Mouse (Mus musculus): ENCODE results near the gene Exph5. TPM values are rescaled to one million over a fixed set of nuclear protein-coding genes. Genes with fewer than 3 reads are reported as not detected.
A peak's percentile ranks its signal among the peaks of the same experiment; 100 is the strongest.

The Exph5 gene
- total RNA-seq, 2 experiments from 2014 or later: 3.1 to 3.3 TPM

DNA sequence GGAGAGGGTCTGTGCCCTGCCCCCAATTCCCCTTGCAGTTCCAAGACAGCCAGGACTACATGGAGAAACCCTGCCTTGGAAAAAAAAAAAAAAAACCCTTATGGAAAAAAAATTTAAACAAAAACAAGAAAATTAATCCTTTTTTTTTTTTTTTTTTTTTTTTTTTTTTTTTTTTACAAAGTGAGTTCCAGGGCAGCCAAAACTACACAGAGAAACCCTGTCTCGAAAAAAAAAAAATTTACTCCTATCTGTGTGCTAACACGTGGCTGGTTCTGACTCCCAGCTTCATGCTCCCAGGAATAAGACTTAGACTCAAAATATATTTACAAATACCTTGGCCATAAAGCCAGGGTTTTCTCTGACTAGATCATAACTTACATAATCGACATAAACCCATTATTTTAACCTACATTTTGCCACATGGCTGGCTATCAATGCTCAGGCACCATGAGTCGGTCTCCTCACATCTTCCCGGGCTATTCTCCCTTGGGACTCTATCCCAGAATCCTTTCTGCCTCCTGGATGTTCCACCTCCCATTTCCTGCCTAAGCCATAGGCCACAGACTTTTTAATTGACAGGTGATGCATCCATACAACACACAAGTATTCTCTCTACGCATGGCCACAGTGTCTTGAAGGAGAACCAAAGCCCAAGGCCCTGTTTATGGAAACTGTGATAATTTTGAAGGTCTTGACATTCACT is 102.7 kb downstream of the Exph5 start:
- no peak for DNase-seq (ENCODE audit: low spot score in 2 of 2)

DNA sequence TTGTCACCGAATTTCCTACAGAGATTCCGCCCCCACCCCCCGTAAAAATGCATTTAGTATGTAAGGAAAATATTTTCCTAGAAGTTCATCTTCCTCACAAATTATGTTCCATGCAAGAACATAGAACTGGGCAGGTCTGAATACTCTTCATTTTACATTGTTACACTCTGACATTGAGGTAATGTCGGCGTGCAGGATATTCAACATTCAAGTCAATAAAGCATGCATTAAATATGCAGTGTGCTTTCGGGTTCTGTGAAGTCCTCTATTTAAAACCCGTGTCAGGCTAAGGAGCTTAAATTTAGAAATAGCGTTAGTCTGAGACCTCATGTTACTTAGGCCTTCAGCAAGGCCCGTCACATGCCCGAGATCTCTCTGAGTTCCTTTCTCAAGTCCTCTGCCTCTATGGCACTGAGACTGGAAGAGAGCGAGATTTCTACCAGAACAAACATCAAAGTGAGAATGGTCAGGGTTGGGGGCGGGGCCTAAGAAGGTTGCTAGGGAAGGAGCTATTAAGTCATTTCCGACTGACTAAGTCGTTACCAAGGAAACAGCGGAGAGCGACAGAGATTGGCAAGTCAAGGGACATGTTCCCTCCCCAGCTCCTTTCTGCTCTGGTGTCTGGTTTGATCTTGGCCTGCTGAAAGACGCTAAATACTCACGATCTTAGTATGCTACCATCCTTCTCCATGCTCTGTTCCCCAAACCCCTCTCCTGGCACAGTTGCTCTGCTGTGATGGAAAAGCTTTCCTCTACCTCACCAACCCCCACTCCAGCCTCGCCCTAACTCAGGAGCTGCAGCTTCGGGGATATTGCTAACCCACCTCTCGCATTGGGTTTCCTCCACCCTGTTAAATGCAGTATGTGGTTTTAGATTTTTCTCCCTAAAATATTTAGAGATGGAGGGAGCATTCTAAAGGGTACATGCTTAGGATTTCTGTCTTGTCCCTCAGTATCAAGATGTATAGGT is 103.6 kb downstream of the Exph5 start:
- peak; percentile 55 to 72 for DNase-seq (ENCODE audit: low spot score in 2 of 2)

DNA sequence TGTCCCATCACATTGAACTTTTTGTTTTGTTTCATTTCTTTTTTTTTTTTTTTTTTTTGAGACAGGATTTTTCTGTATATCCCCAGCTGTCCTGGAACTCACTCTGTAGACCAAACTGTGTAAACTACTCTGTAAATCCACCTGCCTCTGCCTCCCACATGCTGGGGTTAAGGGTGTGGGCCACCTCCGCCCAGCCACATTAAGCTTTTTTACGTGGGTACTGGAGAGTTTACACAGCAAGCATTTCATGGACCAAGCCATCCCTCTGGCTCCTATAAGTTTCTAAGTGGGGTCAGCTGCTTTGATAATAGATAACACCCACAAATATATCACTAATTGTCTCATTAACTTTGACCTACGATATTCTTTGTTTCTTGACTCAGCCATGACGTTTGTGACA is 107.1 kb downstream of the Exph5 start:
- no peak for DNase-seq (ENCODE audit: low spot score in 2 of 2)

DNA sequence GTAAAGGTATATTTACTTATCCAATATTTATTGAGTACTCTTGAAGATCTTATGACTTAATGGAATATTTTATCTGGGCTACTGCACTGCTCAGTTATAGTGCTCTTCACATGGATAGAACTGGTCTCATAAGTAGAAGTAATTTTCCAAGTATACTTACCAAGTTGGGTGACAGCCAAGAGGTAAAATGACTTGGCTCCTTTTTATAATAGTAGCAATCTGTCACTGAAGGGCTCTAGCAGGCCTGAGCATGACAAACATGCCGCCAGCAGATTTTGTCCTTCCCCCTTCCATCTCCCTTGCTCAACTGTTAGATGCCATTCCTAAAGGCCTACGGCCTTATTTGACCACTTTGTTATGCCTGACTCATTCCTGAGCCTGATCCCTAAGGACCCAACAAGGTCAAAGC is 107.5 kb downstream of the Exph5 start:
- no peak for DNase-seq (ENCODE audit: low spot score in 2 of 2)

DNA sequence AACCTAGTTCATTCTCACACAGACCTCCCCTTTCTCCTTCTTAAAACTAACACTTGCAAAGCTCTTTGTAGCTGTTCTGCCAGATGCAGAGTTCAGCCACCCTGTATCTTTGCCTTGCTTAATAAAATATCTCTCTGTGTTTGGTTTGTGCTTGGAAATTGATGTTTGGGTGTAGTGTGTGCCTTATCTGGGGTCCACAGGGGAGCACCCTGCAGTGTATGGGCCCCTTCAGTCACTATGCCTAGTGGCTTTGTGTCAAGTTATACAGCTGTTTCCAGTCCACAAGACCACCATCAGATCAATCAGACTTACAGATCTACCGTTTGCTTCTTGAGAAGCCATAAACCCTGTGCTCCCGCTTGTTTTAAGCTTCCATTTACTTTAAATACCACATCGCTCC is 108.0 kb downstream of the Exph5 start:
- no peak for DNase-seq (ENCODE audit: low spot score in 2 of 2)

DNA sequence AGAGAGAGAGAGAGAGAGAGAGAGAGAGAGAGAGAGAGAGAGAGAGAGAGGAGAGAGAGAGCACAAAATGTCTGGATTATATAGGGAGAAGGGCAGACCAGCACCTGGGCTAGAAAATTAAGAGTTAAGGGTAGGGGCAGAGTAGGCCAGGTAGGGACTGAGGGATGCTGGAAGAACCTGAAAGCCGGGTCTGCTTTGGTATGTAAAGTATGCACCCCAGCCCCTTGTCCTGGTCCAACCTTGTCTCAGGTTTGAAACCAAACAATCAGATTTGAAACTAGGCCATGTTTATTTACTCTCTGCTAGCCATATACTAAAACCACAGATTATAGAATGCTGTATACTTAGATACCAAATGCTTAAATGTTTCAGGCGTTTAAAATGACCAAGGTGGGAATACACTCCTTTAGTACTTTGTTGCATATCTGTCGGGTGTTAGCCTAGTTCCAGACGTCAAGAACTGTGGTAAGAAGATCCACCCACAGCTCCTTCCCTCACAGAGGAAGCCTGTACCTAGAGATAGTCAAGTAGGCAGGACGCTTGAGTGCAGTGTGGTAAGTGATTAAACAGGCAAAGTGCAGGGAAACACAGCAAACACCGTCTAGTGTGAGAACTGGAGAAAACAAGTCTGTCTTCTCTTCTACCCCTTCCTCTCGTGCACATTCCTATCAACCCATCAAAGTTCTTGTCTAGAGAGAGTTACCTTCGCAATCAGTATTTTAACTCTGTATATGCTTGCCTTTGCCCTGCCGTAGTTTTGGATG is 120.8 kb downstream of the Exph5 start:
- DNase-seq (ENCODE audit: low spot score in 2 of 2): no peak

DNA sequence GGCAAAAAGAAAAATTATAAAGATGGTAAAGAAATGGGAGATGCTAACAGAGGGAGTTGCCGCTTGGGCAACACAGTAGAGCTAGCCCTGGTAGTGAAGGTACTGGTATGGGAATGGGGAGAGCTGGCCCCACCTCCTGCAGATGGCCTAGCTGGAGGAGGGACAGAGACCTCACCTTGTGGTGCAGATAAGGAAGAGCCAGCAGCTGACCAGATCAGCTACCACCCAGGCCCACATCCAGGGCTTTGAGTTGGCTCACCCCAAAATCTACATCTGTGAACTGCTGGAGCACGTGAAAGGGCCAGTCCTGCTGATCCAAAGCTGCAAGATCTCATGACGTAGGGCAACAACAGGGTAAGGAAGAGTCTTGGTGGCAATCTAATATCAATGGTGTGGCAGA is 125.3 kb downstream of the Exph5 start:
- no peak for DNase-seq (ENCODE audit: low spot score in 2 of 2)

Small RNA genes within 50 kb of the gene (microRNA-seq; reads per million reads assigned to microRNA genes)
- 0 reads per million in 2 experiments for gene Mir130c

Other genes with a start within 250 kb of the Exph5 start
- 10 to 100 TPM; 19.8 to 22.5 TPM for gene Ddx10, start 53.6 kb upstream of the Exph5 start, total RNA-seq (2021)
- gene Kdelc2, start 82.4 kb downstream of the Exph5 start, total RNA-seq (2021): 1 to 10 TPM; 5.3 to 6.2 TPM
- under 1 TPM in 1 of 2 experiments, not detected in 1; 0.21 TPM for gene 4930550C14Rik, start 100.7 kb downstream of the Exph5 start, total RNA-seq (2021)
- gene Atm, start 235.1 kb downstream of the Exph5 start, total RNA-seq (2021): 10 to 100 TPM; 22.3 to 24.4 TPM
- gene Npat, start 235.4 kb downstream of the Exph5 start, total RNA-seq (2021): 10 to 100 TPM; 14.3 to 16.3 TPM

Data from layer of hippocampus, postnatal 14 days (tissue).